Mouse (Mus musculus): ENCODE data around the gene Chchd3.

DNA sequence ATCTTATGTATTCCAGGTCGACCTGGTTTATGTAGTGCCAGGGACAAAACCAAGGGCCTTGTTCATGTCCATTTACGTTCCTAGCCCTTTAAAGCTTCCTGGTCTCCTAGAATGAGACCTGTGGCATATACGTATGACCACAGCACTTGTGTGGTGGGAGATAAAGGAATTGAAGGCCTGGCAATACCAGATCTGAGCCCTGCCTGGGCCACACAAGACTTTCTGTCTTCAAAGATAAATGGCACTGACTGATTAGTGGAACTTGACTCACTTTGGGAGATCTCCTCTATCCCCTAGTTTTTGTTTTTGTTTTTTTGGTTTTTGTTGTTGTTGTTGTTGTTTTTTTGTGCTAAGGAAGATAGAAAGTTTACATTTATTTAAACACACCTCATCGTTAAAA lies 209.1 kb downstream of the Chchd3 start:
- TF ChIP-seq CTCF (IDR thresholded peaks at IDR 0.05; ENCODE audit: control insufficient read depth, insufficient read depth, low read length) = no peak
- no peak for TF ChIP-seq POLR2A (IDR thresholded peaks at IDR 0.05; ENCODE audit: borderline replicate concordance, control insufficient read depth, low read depth, low read length)
